Mouse (Mus musculus) forebrain, postnatal 0 days (tissue): ENCODE data around the gene Slc25a25. TPM values are rescaled to one million over a fixed set of nuclear protein-coding genes. Genes with fewer than 3 reads are reported as not detected.
"Not testable (repeated sequence)": the region's sequence is repeated elsewhere in the genome, so short reads cannot be mapped to it uniquely, and the experiment has no call there.

Experiments used
- ATAC-seq: fragments of 200-750 bp; cut with Nextera tagmentation; 2 replicates; pipeline ENCODE4 v1.8.0; 2017; ENCODE audit warnings: mild to moderate bottlenecking, moderate library complexity
- DNase-seq: peaks from one replicate; pipeline ENCODE4 v3.0.0-alpha.2; 2015
- H3K27ac ChIP-seq: fragments of 300-500 bp; sonication (generic); 2 replicates; pipeline ENCODE4 v1.5.1; 2014; ENCODE audit warnings: low read depth, mild to moderate bottlenecking, antibody characterized with exemption, low read length, moderate library complexity, mixed read lengths
- H3K27me3 ChIP-seq: fragments of 300-500 bp; sonication (generic); 2 replicates; pipeline ENCODE4 v1.6.1; 2014; ENCODE audit warnings: mild to moderate bottlenecking, low read length, mixed read lengths; ENCODE audit not compliant: insufficient read depth
- H3K36me3 ChIP-seq: fragments of 300-500 bp; sonication (generic); 2 replicates; pipeline ENCODE4 v1.6.1; 2014; ENCODE audit warnings: mild to moderate bottlenecking, moderate library complexity; ENCODE audit not compliant: insufficient read depth
- H3K4me1 ChIP-seq: fragments of 300-500 bp; sonication (generic); 2 replicates; pipeline ENCODE4 v1.6.1; 2014; ENCODE audit warnings: antibody characterized with exemption; ENCODE audit not compliant: insufficient read depth
- H3K4me2 ChIP-seq: fragments of 300-500 bp; sonication (generic); 2 replicates; pipeline ENCODE4 v1.6.1; 2014; ENCODE audit warnings: low read depth, mild to moderate bottlenecking, moderate library complexity
- H3K4me3 ChIP-seq: fragments of 300-500 bp; sonication (generic); 2 replicates; pipeline ENCODE4 v1.5.1; 2014; ENCODE audit warnings: low read depth, low read length, mixed read lengths
- H3K9ac ChIP-seq: fragments of 300-500 bp; sonication (generic); 2 replicates; pipeline ENCODE4 v1.6.1; 2014; ENCODE audit warnings: mild to moderate bottlenecking
- H3K9me3 ChIP-seq: fragments of 300-500 bp; sonication (generic); 2 replicates; pipeline ENCODE4 v1.6.1; 2016; ENCODE audit warnings: low read length
- CTCF ChIP-seq: sonication (generic); IDR thresholded peaks from 2 replicates; pipeline ENCODE4 v1.5.1; 2016; ENCODE audit warnings: antibody characterized with exemption, control low read depth, low read depth
- WGBS: fragments of 180-500 bp; shearing (Covaris S2); extraction: QIAGEN DNeasy Blood & Tissue Kit; methylation state at CpG from one replicate; pipeline ENCODE4 v1.1.7; 2014; 5-methylcytosine and 5-hydroxymethylcytosine counted together
- polyA plus RNA-seq: library from polyadenylated mRNA; unstranded; fragments of >200 nt; fragmentation: Nextera tagmentation; extraction: Ambion mirVana; gene quantifications from 2 replicates; pipeline ENCODE4 v1.2.1, GENCODE M21; 2015
- total RNA-seq: library from RNA; depleted of rRNA; stranded (reverse); fragments of >200 nt; gene quantifications from 2 replicates; pipeline ENCODE4 v1.2.3, GENCODE M21; 2014

Gene Slc25a25
- total and polyA plus RNA-seq, 2 experiments from 2014 or later: 40.9 to 62.5 TPM

- ATAC-seq: no peak
- Histone ChIP-seq H3K4me3 (no peak overlapping the region), H3K4me1 (no peaks in the 10 kb centered on the region), H3K36me3 (no peaks in the 10 kb centered on the region), H3K27ac (no peak overlapping the region), H3K9me3 (no peaks in the 10 kb centered on the region), H3K4me2 (no peak overlapping the region), H3K9ac (no peak overlapping the region), H3K27me3 (no peaks in the 10 kb centered on the region)
- 0 out of 2 replicates have a peak, but pooled peaks have one; percentile 27 for TF ChIP-seq CTCF
- DNase-seq: no peak
- WGBS: 73% methylated on average over 9 of the region's 9 CpGs
These were observed 32.1 kb upstream of the Slc25a25 start for GRCm38 (mm10) chr2:32483179-32483875.

DNA sequence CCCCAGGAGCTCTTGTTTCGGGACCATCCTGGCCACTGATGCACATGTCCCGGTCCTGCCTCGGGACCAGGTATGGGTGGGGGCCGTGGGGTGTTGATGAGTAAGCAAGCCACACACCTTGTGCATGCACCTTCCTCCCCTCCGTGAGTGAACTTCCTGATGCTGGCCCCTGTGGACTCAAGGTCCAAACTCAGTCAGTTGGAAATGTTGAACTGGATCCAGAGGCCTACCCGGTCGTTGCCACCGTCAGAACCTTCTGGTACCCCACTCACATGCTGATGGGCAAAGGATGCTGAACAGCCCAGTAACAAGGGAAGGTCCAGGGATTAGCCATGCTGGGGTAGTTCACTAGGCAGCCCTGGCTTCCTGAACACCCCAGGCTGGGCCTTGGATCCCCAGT, 31.1 kb upstream of the Slc25a25 start:
- 93% methylated on average over 8 of the region's 8 CpGs for WGBS
- no peaks in the 10 kb centered on the region for H3K36me3 ChIP-seq

DNA sequence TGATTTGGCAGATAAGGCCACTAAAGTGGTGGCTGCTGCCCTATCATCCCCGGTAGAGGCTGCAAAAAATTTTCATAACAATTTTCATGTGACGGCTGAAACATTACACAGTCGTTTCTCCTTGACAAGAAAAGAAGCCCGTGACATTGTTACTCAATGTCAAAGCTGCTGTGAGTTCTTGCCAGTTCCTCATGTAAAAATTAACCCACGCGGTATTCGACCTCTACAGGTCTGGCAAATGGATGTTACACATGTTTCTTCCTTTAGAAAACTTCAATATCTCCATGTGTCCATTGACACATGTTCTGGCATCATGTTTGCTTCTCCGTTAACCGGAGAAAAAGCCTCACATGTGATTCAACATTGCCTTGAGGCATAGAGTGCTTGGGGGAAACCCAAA, 24.1 kb upstream of the Slc25a25 start:
- not testable (repeated sequence) for H3K9ac ChIP-seq, H3K36me3 ChIP-seq, H3K9me3 ChIP-seq, H3K4me1 ChIP-seq, H3K4me2 ChIP-seq, H3K4me3 ChIP-seq, ATAC-seq, DNase-seq, H3K27ac ChIP-seq, H3K27me3 ChIP-seq
- 100% methylated on average over 3 of the region's 9 CpGs for WGBS

More for the DNA sequence above, 31.1 kb upstream of the Slc25a25 start:
- no peaks in the 10 kb centered on the region for H3K9me3 ChIP-seq
- ATAC-seq: no peak
- DNase-seq: no peak
- H3K4me3 ChIP-seq: no peak overlapping the region
- H3K27ac ChIP-seq: no peak overlapping the region
- no peak for TF ChIP-seq CTCF
- no peak overlapping the region for H3K9ac ChIP-seq
- no peaks in the 10 kb centered on the region for H3K4me1 ChIP-seq
- no peaks in the 10 kb centered on the region for H3K27me3 ChIP-seq
- no peak overlapping the region for H3K4me2 ChIP-seq

DNA sequence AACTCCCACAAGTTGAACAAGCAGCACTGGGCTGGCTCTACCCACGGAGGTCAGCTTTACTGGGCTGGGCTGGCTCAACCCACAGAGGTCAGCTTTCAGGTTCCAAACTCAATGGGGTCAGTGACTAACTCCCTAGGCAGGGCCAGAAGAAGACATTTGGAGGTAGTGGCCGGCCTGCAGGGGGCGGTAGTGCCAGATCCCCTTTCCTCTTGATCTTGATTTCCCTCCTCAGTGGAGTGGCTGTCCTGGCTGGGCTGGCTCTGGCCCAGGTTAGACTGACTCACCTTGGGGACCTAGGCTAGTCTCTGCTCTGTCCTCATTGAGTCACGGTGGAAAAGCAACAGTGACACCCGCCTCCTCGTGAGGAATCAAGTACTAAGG, 20.4 kb upstream of the Slc25a25 start:
- no peak for DNase-seq
- Histone ChIP-seq H3K9ac (no peak overlapping the region), H3K4me2 (no peak overlapping the region), H3K36me3 (no peaks in the 10 kb centered on the region), H3K4me3 (no peak overlapping the region), H3K4me1 (no peaks in the 10 kb centered on the region), H3K27ac (no peak overlapping the region), H3K9me3 (no peaks in the 10 kb centered on the region), H3K27me3 (no peaks in the 10 kb centered on the region)
- ATAC-seq: no peak
- TF ChIP-seq CTCF: 0 out of 2 replicates have a peak, but pooled peaks have one; percentile 19
- 83% methylated on average over 6 of the region's 6 CpGs for whole genome bisulfite sequencing

GRCm38 (mm10) chr2:32471001-32471680, 19.9 kb upstream of the Slc25a25 start:
- Histone ChIP-seq H3K9ac (no peak overlapping the region), H3K27ac (no peak overlapping the region), H3K4me2 (no peak overlapping the region), H3K36me3 (no peaks in the 10 kb centered on the region), H3K27me3 (no peaks in the 10 kb centered on the region), H3K9me3 (no peaks in the 10 kb centered on the region), H3K4me1 (no peaks in the 10 kb centered on the region), H3K4me3 (no peak overlapping the region)
- WGBS: 82% methylated on average over 6 of the region's 6 CpGs
- DNase-seq (no peak), ATAC-seq (no peak)
- TF ChIP-seq CTCF: no peak

- DNase-seq (no peak), ATAC-seq (no peak)
- no peak for TF ChIP-seq CTCF
- WGBS: 64% methylated on average over 6 of the region's 6 CpGs
- H3K36me3 ChIP-seq: no peaks in the 10 kb centered on the region
- no peaks in the 10 kb centered on the region for H3K27me3 ChIP-seq
- no peaks in the 10 kb centered on the region for H3K4me1 ChIP-seq
- no peak overlapping the region for H3K9ac ChIP-seq
- H3K9me3 ChIP-seq: no peaks in the 10 kb centered on the region
- H3K4me2 ChIP-seq: no peak overlapping the region
- H3K27ac ChIP-seq: no peak overlapping the region
- no peak overlapping the region for H3K4me3 ChIP-seq
These were observed 13.1 kb upstream of the Slc25a25 start for GRCm38 (mm10) chr2:32464212-32464891.

GRCm38 (mm10) chr2:32463773-32464172, 12.5 kb upstream of the Slc25a25 start:
- H3K27ac ChIP-seq: no peak overlapping the region
- WGBS: 69% methylated on average over 2 of the region's 2 CpGs
- no peaks in the 10 kb centered on the region for H3K27me3 ChIP-seq
- DNase-seq (no peak), ATAC-seq (no peak)
- H3K4me3 ChIP-seq: no peak overlapping the region
- no peak for TF ChIP-seq CTCF
- H3K9me3 ChIP-seq: no peaks in the 10 kb centered on the region
- no peak overlapping the region for H3K9ac ChIP-seq
- no peak overlapping the region for H3K4me2 ChIP-seq
- H3K36me3 ChIP-seq: no peaks in the 10 kb centered on the region
- H3K4me1 ChIP-seq: no peaks in the 10 kb centered on the region
